Mouse (Mus musculus): Measurements from ENCODE around the gene Rps11.

DNA sequence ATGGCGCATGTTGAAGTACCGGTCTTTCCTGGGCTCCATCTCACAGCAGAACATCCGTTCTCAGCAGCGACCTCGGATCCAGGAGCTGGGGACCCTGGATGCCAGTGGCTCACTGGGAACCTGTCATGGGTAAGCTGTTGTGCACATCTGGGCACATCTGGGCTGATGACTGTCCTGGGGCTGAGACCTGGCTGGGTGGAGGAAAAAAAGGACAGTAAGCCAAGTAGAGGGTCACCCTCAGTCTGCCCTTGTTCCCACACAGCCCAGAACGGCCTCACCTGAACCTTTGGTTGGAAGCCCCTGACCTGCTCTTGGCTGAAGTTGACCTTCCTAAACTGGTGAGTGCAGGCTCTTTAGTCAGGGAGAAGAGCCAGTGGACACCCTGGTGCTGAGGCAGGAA, 34.8 kb upstream of the Rps11 start:
- TF ChIP-seq CTCF (IDR thresholded peaks at IDR 0.05; ENCODE audit: control insufficient read depth, insufficient read depth, insufficient read length) = no peak
- no peak for TF ChIP-seq MYOG (IDR thresholded peaks at IDR 0.05; ENCODE audit: control insufficient read depth, extremely low read depth, insufficient read length)
- TF ChIP-seq USF1 (IDR thresholded peaks at IDR 0.05; ENCODE audit: low read depth) = no peak
- no peak for TF ChIP-seq MYOD1 (IDR thresholded peaks at IDR 0.05; ENCODE audit: control insufficient read depth, insufficient read length, low read depth)
- no peak for TF ChIP-seq MAX (IDR thresholded peaks at IDR 0.05)
- TF ChIP-seq CEBPB (IDR thresholded peaks at IDR 0.05; ENCODE audit: low read depth) = no peak
- no peak for TF ChIP-seq FOSL1 (IDR thresholded peaks at IDR 0.05; ENCODE audit: insufficient read depth, low read length, poor library complexity, severe bottlenecking)

All from C2C12 (cell line).